Mouse (Mus musculus) gastrocnemius, adult 2 months (tissue): ENCODE results near the gene Med12l. TPM values are rescaled to one million over a fixed set of nuclear protein-coding genes. Genes with fewer than 3 reads are reported as not detected.
A peak's percentile ranks its signal among the peaks of the same experiment; 100 is the strongest.

Experiments used
- DNase-seq: peaks from one replicate; pipeline ENCODE4 v3.0.0; 2022
- H3K27ac ChIP-seq: fragments of 200-600 bp; 2 replicates; pipeline ENCODE4 v1.8.1; 2022; ENCODE audit warnings: mild to moderate bottlenecking
- H3K4me3 ChIP-seq: fragments of 200-600 bp; 2 replicates; pipeline ENCODE4 v1.8.1; 2022; ENCODE audit warnings: mild to moderate bottlenecking, moderate library complexity
- CTCF ChIP-seq: fragments of 200-600 bp; IDR thresholded peaks from 2 replicates; pipeline ENCODE4 v1.8.1; 2022; ENCODE audit warnings: antibody characterized with exemption, mild to moderate bottlenecking, moderate library complexity
- intact Hi-C: fragments of 180-260 bp; cut with DNase I; formaldehyde crosslinking; loops from one replicate; pipeline ENCODE4 v1.15.1; 2025
- total RNA-seq, 2 experiments: library from RNA; stranded (reverse); gene quantifications; 2 replicates each; pipeline ENCODE4 v1.2.3; 2021

Gene Med12l
- total RNA-seq, 2 experiments from 2014 or later: 0.54 to 0.92 TPM

DNA sequence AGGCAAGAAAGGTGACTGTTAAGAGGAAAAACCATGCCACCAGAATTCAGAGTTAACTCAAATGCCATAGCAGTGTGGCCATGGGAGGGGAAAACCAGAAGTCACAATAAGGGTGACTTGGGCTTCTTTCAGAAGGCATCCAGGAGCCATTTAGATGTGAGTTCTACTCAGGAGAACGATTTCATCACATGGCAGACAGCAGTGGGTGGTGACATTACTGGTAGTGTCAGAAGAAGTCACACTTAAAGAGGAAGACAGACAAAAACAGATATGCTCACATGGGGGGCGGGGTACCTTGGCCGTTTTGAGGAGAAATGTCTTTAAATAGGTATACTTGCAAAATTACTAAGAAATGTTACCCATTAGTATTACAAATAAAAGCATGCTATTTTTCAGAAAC is 258.4 kb downstream of the Med12l start:
- Histone ChIP-seq H3K27ac (no peak overlapping the region), H3K4me3 (no peak overlapping the region)
- no peak for TF ChIP-seq CTCF
- intact Hi-C loops: no loop called here
- DNase-seq: no peak

DNA sequence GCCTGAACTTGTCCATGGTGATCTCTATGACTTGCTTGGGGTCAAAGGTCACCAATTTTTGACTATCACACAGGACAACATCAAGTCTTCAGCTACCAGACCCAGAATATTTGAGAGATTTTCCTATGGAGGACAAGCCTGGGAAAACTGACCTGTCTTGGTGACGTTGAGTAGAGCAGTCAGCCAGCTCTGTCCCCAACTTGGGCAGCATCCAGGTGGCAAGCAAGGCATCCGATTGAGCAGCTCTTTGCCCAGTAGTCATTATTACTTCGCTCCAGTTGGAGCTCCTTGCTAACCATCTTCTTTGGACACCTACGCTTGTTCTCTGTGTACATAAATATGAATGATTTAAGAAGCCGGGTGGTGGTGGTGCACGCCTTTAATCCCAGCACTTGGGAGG is 265.2 kb downstream of the Med12l start:
- no peak for DNase-seq
- intact Hi-C loops: no loop called here
- Histone ChIP-seq H3K27ac (no peak overlapping the region), H3K4me3 (no peak overlapping the region)
- TF ChIP-seq CTCF: no peak

DNA sequence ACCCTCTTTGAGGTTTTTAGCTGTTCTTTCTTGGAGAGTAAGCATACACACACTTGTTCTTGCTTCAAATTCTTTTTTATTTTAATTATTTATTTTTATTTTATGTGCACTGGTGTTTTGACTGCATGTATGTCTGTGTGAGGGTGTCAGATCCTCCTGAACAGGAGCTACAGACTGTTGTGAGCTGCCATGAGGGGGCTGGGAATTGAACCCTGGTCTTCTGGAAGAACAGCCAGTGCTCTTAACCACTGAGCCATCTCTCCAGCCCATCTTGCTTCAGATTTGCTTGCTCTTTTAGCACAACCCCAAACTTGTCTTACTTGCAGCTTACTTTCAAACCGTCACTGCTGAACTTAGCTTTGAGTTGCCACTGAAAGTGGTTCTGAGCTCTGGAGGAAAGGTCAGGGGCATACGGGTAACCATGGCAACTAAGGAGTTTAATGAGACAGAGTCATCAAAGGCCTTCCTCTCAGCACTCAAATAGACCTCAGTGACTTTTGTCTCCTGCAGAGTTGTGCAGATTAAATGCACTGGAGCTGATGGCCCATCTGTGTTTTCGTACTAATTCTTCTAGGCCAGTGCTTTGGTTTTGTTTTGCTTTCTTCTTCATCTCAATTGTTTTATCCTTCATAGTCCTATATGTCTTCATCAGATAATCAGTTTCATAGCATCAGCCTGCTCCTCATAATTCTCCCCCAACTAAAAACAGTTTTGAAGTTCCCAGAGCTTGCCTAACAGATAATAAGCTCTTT is 272.1 kb downstream of the Med12l start:
- DNase-seq: no peak
- Histone ChIP-seq H3K27ac (no peak overlapping the region), H3K4me3 (no peak overlapping the region)
- TF ChIP-seq CTCF: no peak
- intact Hi-C loops: no loop called here

DNA sequence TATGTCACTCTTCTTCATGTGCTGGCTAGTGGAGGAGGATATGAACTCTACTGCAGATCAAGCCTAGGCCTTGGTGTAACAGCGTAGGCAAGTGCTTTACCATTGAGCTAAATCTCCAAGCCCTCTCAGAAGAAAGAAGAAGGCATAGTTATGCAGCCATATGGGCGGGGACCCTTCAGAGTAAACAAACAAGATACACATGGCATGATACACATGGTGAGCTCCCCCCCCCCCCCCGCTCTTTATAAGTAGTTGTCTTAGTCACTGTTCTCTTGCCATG is 272.6 kb downstream of the Med12l start:
- Histone ChIP-seq H3K27ac (no peak overlapping the region), H3K4me3 (no peak overlapping the region)
- TF ChIP-seq CTCF: no peak
- DNase-seq: no peak
- intact Hi-C loops: no loop called here

DNA sequence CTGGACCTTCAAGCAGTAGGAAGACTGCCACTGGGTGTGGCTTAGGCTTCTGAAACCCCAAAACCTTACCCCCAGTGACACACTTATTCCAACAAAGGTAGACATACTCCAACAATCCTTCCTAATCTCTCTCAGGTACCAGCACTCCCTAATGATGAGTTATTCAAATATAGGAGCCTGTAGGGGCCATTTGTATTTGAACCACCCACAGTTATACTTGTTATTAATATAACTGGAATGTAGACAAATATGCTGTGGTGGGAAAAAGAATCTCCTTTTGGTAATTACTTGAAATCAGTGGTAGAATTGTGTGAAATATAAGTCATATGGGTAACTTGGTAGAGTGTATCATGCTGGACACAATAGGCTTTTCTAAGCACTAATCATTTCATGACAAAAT is 273.0 kb downstream of the Med12l start:
- no peak for TF ChIP-seq CTCF
- H3K27ac ChIP-seq: no peak overlapping the region
- no peak for DNase-seq
- intact Hi-C loops: no loop called here
- H3K4me3 ChIP-seq: no peak overlapping the region

DNA sequence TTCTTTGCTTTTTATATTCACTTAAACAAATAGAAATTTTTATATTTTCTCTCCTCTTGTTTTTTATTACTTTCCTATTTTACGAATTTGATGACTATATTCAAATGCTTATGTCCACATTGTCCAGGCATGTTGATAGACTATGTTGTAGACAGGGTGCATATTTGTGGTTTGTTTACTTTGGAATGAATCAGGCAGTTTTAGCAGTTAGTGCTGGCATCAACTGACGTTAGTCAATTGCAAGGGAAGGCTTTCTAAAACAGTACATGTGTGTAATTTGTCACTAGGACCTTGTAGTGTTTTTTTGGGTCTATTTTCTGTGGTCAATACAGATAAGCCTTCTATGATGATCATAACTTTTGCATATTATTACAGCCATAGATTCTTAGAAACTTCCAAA is 284.9 kb downstream of the Med12l start:
- intact Hi-C loops: no loop called here
- no peak for TF ChIP-seq CTCF

DNA sequence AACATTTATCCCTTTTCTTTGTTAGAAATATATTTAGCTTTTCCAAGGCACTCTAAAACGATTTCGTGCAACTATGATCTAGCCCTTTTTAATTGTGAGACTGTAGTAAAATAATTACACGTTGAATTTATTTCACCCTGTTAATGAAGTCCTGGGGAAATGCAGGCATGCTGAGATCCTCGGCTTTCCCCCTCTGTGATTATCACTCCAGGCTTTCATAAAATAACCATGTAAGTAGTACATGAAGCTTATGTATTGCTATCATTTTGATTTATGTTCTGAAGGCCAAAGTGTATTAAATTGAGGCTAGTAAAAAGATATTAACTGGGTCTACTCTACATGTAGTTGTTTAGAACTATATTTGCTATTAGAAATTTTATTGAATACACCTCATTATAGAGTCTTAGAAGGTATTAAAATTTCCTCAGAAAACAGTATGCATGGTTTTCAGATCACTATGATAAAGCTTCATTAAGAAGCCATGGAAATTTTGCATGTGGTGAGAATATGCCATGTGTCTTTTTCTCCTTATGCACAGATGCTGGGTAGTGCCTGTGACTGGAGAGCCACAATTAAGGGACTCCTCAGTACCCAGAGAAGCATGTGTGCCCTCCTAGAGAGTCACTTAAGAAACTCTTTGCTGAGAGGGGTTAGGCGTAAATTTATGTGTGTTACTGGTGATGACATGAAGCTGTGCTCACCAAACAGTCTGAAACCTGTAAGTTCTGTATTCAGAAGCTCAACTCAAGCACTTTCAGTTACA is 288.0 kb downstream of the Med12l start:
- Histone ChIP-seq H3K4me3 (no peak overlapping the region), H3K27ac (no peak overlapping the region)
- intact Hi-C loops: no loop called here
- no peak for TF ChIP-seq CTCF
- no peak for DNase-seq

More for the DNA sequence above, 284.9 kb downstream of the Med12l start:
- Histone ChIP-seq H3K27ac (no peak overlapping the region), H3K4me3 (no peak overlapping the region)
- no peak for DNase-seq

DNA sequence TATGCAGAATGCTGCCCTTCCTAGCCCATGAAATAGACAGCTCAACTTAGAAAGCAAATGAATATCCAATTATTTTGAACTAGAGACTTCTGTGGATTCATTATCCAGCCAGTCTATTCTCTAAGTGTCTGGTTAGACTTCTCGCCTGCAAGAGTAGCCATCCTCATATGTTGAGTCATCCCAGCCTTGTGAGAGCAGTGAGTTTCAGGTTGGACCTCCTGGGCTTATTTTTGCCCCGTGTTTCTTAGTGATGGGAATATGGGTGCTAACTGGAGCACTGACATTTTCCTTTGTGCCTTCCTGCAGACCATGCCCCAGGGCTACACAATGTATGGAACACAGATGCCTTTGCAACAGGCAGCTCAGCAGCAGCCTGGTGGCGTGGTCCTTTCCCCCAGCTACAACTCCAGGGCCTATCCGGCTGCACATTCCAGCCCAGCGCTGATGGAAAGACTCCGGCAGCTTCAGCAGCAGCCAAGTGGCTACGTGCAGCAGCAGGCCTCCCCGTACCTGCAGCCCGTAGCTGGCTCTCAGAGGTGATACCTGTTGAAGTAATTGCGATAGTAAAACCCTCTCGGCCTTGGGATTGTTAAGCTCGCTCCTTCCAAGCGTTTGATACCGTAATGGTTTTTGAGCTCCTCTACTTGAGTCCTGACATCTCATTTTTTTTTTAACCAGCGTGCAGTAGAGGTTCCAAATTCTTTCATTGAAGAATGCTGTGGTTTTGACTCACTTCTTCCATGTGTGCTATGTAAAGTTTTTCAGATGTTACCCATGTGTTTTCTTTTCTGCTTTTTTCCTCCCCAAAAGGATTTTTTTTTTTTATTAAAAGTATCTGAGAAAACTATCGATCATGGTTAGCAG is 290.3 kb downstream of the Med12l start:
- no peak for DNase-seq
- TF ChIP-seq CTCF: no peak
- Histone ChIP-seq H3K4me3 (no peak overlapping the region), H3K27ac (no peak overlapping the region)
- intact Hi-C loops: no loop called here

DNA sequence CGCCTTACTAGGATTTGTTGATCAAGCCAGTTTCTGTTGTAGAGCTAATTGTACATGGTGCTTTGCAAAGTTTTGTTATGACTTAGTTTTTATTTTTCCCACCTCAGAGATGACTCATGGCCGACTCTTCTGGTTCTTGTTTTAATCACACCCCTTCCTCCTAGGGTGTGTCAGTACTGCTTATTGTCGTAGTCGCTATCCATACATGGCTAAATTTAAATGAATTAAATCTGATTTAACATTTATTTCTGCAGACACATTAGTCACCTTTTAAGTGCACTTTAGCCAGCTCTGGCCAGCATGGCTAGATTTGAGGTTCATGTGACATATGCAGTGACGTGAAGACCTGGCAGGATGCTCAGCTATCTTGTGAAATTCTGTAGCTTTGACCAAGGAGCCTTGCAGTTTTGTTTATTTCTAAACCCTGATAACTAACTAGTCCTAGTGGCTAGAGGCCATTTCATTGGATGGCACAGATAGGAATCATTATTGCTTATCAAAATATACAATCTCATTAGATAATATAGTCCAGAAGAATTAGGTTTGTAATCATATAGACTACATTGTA is 291.0 kb downstream of the Med12l start:
- Histone ChIP-seq H3K4me3 (no peak overlapping the region), H3K27ac (no peak overlapping the region)
- DNase-seq: no peak
- intact Hi-C loops: no loop called here
- TF ChIP-seq CTCF: no peak

DNA sequence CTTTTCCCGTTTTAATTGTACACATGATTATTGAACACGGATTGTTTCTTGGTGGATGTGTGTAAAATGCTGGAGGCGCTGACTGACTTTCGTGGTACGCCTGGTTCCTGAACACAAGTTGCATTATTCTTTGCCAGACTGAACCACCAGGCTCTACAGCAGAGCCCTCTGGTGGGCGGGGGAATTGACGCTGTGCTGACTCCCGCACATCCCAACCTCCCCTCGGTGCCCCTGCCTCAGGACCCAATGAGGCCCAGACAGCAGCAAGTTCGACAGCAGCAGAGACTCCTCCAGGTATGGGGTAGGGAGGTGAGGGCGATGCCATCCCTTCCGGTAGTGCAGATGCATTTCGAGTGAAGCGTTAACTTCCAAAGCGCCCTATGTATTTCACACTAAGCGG is 292.0 kb downstream of the Med12l start:
- intact Hi-C loops: no loop called here
- no peak for TF ChIP-seq CTCF
- Histone ChIP-seq H3K4me3 (no peak overlapping the region), H3K27ac (no peak overlapping the region)
- DNase-seq: no peak

DNA sequence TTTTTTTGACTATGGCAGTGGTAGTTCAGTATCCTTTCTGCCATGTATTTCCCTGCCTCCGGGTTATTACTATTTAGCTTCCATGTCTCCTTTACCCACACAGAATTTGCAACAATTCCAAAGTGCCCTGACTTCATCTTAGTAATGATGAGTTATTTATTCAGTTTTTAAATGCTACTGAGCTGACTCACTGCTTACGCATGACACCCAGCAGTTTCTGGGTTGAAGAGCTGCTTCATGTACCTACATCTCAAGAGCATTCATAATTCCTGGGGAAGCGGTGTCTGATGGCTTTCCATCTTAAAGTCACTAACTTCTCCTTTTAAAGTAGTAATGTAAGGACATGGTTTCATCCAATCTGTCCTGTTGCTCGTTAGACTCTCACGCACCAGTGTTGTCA is 299.3 kb downstream of the Med12l start:
- intact Hi-C loops: no loop called here
- Histone ChIP-seq H3K4me3 (no peak overlapping the region), H3K27ac (no peak overlapping the region)
- no peak for TF ChIP-seq CTCF
- no peak for DNase-seq

DNA sequence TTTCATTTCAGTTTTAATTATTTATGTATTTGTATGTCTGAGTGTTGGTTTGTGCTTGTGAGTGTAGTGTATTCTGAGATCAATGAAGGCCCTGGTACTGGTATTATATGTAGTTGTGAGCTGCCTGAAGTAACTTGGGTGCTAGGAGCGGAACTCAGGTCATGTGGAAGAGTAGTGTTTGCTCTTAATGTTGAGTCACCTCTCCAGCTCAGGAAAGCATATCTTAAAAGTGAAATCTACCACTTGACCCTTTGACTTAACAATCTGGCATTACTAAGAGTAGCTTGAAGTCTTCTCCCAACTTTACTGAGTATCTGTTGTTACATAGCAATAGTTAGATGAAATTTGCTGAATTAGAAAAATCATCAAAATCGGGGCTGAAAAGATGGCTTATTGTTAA is 299.9 kb downstream of the Med12l start:
- intact Hi-C loops: no loop called here
- TF ChIP-seq CTCF: no peak
- DNase-seq: no peak

DNA sequence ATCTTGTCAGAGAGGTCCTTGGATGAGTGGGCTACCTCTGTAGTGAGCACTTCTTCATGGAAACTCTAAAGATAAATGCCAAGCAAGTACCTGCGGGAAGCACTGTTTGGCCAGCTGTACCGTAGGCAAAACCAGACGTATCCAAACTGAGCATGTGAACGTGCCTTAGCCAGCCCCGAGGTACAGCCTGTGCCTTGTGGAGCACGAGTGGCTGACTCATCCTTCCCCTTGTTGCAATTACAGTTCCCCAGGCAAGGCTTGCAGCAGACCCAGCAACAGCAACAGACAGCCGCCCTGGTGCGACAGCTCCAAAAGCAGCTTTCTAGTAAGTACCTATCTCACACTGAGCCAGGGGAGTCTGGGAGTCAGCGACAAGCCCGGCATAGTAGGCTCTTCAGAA is 307.0 kb downstream of the Med12l start:
- intact Hi-C loops: no loop called here
- Histone ChIP-seq H3K27ac (no peak overlapping the region), H3K4me3 (no peak overlapping the region)
- TF ChIP-seq CTCF: no peak
- DNase-seq: peak; percentile 38

More for the DNA sequence above, 299.9 kb downstream of the Med12l start:
- no peak overlapping the region for H3K27ac ChIP-seq
- H3K4me3 ChIP-seq: no peak overlapping the region
